Mouse (Mus musculus) left cerebral cortex, postnatal 25 days (tissue): ENCODE data around the gene Tfap2b. TPM values are rescaled to one million over a fixed set of nuclear protein-coding genes. Genes with fewer than 3 reads are reported as not detected.

ENCODE experiments used
- DNase-seq, 2 experiments: peaks; one replicate each; pipeline ENCODE4 v3.0.0; 2022; ENCODE audit warnings: low spot score in 2 of 2, mixed read lengths in 1 of 2
- intact Hi-C: fragments of 180-260 bp; cut with DNase I; formaldehyde crosslinking; loops from one replicate; pipeline ENCODE4 v1.15.1; 2025
- total RNA-seq, 2 experiments: library from RNA; stranded (reverse); gene quantifications; 2 replicates each; pipeline ENCODE4 v1.2.3; 2021

Tfap2b gene
- total RNA-seq, result 1 to 10 TPM in 1 of 2 experiments, under 1 TPM in 1; 0.78 to 1.0 TPM

DNA sequence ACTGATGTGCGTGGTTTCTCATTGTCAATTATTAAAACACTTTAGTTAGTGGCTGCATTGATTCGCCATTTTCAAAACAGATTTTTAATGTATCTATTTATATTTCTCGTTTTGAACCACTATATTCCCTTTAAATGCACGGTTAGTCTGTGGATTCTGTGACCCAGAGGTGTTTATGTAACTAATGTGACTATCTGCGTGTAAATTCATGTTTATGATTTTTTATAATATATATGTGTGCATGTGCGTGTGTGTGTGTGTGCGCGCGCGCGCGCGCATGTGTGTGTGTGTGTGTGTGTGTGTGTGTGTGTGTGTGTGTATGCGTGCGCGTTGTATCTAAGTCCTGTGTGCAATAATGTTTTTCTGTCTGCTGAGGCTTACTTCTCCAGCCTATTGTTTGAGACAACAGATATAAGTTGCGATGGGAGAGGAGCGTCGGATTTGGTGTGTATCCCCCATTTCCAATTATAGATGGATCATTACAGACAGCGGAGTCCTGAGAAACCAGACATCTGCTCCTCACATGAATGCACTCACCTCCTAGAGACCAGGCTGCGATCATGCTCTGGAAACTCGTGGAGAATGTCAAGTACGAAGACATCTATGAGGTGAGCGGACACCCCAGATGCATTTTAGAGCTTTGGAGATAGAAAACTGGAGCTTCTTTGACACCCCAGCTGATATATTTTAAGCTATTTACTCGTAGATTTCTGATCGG lies at the start of gene Tfap2b:
Gene Tfap2b (plus strand): TSS at position 274 of the 718 bp plus-strand sequence.
- intact Hi-C loops, result loop anchor here (5.0 kb wide), 3 partner anchors 101 to 1244 kb away; no protein-coding TSS in a partner anchor
- DNase-seq, result no peak

DNA sequence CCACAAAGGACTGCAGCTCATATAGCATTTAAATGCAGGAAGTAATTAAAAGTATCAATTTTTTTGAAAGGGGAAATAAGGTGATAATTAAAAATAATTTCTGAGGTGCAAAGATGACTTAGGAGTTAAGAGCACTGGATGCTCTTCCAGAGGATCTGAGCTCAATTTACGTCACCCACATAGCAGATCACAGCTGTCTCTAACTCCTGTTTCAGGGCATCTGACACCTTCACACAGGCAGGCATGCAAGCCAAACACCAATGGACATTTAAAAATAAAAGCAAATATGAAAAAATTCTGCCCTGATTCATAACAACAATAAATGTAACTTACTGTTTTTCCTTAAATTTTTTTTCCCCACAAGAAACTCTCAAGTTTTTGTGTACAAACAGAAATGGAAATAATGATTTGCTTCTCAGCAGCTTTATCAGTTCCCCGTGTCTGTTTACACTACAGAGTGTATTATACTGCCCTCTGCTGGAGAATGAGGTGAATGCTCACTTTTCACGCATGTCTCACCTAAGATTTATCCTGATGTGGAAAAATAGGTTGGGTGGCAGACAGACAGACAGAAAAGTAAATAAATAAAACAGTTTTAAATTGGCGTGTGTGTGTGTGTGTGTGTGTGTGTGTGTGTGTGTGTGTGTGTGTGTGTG lies 29.8 kb upstream of the Tfap2b start:
- DNase-seq, result peak; percentile 28 to 45
- intact Hi-C loops, result loop anchor here (2.0 to 10.0 kb wide), 2 partner anchors 194 to 818 kb away; no protein-coding TSS in a partner anchor

DNA sequence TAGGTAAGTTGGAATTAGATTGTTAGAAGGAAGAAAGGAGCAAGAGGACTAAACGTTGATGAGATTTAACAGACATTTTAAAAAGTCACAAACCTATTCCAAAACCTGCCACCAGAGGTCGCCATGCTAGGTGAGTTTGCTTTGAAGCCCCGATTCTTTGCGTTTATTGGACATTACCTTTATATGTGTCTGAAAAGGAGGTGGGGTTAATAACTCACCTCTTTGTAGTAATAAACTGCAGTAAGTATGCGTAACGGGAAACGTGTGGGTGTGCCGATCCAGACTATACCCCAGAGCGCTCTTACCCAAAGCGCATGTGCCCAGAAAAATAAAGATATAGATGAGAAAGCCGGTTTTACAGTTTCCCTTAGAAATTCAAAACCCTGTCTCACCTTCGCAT lies 3.1 kb upstream of the Tfap2b start:
- intact Hi-C loops, result loop anchor here (1.0 to 5.0 kb wide), 5 partner anchors 98 to 1308 kb away; no protein-coding TSS in a partner anchor
- DNase-seq, result peak; percentile 35 to 51

DNA sequence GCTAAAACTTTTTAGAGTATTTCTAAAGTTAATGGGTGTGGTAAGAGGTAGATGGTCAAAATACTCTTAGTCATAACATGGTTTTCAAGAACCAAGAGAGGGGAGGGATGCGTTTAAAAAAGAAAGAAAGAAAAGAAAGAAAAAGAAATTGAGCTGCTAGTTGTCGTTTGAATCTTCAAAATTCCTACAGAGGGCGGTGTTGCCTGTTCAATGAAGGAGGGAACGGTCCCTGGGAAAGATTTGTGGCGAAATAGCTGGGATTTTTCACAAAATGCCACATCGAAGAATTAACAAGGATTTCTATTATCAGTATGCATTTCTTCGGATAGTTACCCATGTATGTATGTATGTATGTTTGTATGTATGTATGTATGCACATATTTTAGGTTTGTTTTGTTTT lies 2.5 kb upstream of the Tfap2b start:
- intact Hi-C loops, result loop anchor here (1.0 to 5.0 kb wide), 4 partner anchors 99 to 1246 kb away; no protein-coding TSS in a partner anchor
- DNase-seq, result no peak

DNA sequence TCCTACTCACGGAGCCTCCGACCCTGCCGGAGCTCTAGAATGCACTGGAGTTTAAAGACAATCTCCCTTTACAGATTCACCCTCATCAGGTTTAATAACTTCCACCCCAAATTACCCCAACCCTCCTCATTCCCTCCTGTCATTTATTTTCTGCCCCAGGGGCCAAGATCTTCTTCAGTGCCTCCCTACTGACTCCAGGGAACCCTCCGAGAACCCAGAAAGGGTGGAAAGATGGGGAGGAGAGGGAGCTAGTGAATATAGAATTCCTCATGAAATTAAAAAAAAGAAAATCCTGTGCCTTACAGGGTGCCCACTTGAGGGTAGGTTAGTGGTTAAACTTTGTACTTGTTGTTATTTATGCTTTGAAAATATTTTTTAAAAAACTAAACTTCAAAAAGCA lies 1.1 kb upstream of the Tfap2b start:
- intact Hi-C loops, result loop anchor here (5.0 kb wide), 3 partner anchors 100 to 1245 kb away; no protein-coding TSS in a partner anchor

DNA sequence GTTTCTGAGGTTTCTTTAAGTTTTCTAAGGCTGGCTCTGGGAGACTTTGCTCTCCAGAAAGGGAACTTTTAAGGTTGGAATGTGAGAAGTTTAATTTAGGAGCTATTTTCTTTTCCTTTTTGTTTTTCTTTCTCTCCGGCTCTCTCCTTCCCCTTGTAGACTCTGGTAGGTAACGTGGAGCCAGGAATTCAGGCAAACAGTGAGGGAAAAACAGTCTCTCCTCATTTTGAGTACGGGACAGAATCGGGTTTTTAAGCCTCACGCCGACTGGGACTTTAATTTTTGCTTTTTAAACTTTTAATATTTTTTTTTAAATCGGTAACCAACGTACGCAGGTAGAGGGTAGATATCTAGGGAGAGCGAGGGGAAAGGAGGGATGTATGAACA lies 638 bp downstream of the Tfap2b start:
- no peak for DNase-seq

More for the DNA sequence above, 1.1 kb upstream of the Tfap2b start:
- no peak for DNase-seq

DNA sequence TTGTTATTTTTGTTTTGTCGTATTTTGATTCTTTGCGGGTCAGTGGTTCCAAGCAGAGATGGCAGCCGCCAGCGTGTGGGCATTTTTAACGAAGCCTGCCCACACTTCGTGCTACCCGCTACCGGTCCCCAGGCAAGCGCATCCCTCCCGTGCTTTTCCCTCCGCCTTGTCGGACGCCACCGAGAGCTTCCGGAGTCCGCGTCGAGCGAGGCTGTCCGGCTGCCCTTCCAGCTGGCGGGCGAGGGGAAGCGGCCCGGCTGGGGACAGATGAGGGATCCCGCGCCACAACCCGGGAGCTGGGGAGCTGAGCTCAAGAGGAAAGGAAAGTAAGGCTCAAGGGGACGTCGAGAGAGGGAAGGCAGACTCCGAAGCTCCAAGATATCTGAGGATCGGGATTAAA lies 1.1 kb downstream of the Tfap2b start:
- intact Hi-C loops, result loop anchor here (5.0 kb wide), 3 partner anchors 102 to 1243 kb away; no protein-coding TSS in a partner anchor
- DNase-seq, result no peak

More for the DNA sequence above, 638 bp downstream of the Tfap2b start:
- intact Hi-C loops, result loop anchor here (5.0 kb wide), 3 partner anchors 102 to 1243 kb away; no protein-coding TSS in a partner anchor

DNA sequence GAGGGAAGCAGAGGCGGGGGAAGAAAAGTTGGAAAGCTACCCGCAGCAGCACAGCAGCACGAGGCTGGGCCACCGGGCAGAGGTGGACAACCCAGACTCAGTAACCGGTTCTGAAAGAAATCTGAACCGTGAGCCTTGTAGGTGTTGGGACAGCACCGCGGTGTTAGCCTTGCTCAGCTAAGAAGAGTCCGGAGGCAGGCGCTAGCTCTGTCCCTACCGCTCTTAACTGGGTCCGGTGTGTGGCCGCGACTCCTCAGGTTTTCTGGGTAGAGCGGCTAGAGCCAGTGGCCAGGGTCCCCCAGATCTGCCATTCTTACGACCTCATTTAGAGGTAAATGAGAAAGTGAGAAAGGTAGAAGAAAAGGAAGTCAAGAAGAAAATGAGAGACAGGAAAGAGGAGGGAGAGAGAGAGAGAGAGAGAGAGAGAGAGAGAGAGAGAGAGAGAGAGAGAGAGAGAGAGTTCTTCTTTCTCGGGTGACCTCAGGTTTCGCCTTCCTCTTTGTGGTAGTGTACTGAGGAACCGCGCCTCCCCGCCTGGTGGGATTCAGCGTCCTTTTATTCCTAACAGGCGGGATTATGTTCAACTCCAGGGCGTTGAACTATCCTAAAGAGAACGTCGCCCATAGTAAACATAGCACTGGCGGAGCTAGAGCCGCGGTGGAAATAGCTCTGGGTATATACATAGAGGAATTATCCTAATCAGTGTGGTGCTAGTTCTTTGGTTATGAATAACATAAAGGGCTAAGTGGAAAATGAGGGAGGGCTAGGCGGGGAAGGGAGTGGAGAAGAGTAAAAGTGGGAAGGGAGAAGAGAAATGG lies 1.7 kb downstream of the Tfap2b start:
- intact Hi-C loops, result no loop called here
- no peak for DNase-seq

DNA sequence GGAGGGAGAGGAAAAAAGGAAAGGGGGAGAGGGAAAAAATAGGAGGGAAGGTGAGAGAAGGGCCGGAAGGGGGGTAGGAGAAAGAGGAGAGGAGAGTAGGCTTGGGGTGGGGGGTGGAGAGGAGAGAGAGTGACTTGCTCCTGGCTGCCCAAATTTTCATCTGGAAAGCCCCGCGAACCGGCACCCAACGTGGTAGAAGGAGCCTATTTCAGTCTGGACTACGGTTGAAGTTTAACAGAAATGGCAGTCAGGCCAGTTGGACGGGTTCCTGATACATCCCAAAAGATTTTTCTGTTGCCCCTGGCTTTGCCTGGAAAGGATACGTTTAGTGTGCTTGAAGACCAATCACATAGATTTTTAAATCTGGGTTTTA lies 2.3 kb downstream of the Tfap2b start:
- no peak for DNase-seq
- intact Hi-C loops, result no loop called here

DNA sequence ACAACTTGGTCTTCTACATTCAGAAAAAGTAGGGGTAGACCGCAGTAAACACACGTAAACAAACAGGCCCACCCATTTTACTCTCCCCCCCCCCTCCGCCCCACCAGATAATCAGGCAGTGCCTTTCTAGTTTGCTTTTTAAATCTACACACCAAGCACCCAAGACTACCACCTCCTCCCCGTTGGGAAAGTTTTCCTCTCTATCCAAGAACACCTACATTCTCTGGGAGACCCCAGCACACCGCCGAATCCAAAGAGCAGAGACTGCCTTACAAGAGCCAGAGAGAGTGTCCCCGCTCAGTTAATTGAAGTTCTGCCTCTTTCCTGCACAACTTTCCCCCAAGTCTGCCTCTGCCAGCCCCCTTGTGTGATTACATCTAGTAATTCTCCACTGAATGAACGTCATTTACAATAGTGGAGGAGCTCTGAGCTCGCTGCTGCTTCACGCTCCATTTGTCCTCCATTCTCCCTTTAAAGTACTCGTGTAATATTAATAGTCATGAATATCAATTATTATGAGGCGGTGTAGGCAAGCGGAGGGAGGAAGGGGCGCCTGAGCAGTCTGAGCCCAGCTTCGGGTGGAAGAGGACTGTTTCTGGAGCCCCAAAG lies 2.9 kb downstream of the Tfap2b start:
- DNase-seq, result no peak
- intact Hi-C loops, result no loop called here

DNA sequence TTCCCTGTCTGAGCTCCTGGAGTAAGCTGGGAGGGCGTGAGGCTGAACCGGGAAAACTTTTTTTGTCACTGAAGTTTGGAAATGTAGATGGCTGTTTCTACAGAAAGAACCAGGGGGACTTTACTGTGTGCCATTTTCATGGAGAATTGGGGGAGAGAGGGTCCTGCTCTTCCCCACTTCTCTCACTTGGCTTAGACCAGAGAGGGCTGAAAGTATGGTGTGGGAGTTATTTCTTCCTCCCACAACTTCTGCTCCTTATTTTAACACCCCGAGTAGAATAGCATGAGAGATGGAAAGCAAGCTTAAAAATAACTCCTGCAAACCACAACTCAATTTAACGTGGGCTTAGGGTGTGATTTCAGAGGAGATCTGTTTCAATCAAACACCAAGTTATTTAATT lies 4.0 kb downstream of the Tfap2b start:
- no peak for DNase-seq
- intact Hi-C loops, result no loop called here

DNA sequence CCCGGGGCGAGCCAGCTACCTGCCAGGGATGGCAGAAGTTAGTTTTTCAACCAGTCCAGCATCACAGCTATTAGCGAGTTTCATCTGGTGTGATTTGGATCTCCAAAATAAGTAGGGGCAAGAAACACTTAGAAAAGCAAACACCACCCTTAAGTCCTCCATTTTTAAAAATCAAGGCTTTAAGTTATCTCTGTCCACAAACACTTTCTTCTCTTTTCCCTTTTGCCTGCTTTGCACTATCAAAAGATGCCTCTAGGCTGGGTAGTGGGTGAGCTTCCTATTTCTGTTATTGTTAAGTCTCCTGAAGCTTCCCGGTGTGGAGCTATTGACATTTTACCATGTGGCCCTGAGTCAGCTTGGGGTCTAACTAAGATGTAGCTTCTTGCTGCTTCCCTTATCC lies 4.5 kb downstream of the Tfap2b start:
- no peak for DNase-seq
- intact Hi-C loops, result no loop called here

DNA sequence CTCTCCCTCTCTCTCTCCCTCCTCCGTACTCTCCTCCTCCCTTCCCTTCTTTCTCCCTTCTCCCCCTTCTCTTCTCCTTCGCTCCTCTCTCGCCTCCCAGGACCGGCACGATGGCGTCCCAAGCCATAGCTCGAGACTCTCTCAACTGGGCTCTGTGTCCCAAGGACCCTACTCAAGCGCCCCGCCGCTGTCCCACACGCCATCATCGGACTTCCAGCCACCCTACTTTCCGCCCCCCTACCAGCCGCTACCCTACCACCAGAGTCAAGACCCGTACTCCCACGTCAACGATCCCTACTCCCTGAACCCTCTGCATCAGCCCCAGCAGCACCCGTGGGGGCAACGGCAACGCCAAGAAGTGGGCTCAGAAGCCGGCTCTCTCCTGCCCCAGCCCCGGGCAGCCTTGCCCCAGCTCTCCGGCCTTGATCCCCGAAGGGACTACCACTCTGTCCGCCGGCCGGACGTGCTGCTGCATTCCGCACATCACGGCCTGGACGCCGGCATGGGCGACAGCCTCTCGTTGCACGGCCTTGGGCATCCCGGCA lies 5.2 kb downstream of the Tfap2b start:
- no peak for DNase-seq
- intact Hi-C loops, result no loop called here

DNA sequence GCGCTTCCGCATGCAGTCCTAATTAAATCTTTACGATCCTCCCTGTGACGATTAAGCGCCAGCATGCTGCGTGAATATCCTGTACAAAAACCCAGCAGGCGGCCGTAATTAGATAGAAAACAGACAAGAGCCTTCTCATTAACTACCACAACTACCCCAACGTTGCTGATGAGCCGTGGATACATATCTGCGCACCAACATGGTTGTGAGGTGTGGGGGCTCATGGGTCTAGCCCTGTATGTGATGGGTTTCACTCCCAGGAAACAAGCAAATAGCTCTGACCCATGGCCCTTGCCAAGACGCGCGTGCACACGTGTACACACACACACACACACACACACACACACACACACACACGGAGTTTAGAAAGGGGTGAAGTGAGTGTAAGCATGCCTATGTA lies 8.7 kb downstream of the Tfap2b start:
- intact Hi-C loops, result no loop called here
- DNase-seq, result no peak

DNA sequence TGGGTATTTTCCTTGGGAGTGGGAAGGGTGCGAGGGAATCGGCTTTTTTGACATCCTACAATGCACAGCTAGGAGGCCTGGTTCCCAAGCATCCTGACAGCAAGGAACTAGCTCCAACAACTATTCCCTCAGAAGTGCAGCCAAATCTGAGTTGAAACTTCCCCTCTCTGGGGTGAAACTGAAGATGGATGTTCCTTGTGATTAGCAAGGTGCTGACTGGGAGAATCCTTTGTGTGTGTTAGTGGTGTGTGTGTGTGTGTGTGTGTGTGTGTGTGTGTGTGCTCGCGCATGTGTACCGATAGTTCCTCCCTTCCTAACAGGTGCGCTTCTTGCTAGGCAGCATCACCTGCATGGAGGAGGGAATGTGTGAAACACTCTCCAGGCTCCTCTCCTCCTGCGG lies 9.5 kb downstream of the Tfap2b start:
- no peak for DNase-seq
- intact Hi-C loops, result no loop called here

DNA sequence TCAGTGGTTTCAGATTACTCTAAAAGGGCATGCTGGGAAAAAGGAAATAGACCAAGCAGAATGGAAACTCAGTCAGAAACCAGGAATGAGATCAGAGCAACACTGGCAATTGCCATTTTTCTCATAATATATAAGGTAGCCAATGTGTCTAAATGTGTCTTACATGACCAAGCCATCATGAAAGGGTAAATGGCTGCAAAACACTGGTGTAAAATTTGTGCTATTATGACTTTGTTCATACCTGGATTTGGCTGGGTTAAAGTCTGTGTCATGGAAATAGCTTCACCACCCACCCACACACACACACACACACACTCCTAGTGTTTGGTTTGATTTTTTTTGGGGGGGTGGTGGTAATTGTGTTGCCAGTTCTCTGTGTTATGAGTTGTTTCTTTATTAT lies 10.7 kb downstream of the Tfap2b start:
- intact Hi-C loops, result no loop called here
- DNase-seq, result no peak

DNA sequence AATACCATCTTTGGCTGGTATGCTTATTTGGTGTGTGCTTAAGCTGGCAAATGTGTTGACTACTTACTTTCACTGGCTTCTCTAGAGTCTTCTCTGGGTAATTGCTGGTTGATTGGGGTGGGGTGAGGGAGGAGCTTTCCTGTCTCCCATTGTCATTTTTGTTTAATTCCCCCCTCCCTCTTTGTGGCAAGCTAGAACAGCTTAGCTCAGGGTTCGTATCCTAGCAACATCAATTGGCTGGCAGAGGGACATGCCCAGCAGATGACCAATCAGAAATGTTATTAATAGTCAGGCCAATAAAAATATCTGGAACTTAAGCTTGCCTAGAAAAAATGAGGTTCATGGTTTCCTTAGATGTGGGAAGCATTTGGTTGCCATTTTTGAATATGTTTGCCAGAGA lies 11.8 kb downstream of the Tfap2b start:
- intact Hi-C loops, result no loop called here
- DNase-seq, result no peak

DNA sequence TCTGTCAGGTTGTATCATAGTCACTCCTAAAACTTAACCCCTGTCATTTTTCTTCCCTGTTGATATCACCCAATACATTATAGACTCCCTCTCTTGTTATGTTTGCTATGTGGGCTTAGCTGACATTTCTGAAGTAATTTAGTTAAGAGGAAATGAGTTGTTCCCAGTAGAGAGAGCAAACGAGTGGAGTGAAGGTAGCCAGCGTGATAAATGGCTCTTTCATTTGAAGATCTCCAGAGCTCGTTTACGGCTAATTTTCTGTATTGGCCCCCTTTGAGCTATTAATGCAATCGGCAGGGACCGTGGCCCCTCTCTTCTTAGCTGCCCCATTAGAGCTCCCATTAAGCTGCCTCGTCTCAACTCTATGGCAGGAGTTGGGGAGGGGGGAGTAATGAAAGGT lies 12.9 kb downstream of the Tfap2b start:
- intact Hi-C loops, result no loop called here
- DNase-seq, result no peak

DNA sequence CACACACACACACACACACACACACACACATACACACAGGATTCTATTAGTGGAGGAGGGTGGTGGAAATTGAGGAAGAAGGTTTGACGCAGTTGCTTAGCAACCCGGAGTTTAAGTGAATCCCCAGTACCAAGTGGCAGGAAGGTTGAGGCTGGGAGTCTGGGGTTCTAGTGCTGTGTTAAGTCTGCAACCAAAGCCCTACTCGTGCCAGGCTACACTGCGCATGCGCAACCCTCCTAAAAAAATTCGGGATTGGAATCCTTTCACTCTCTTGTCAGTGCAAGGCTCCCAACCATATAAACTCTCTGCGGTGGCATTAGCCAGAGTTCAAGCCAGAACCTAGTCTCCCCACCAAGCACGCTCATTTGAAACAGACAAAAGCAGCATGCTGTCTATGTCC lies 18.0 kb downstream of the Tfap2b start:
- intact Hi-C loops, result no loop called here
- DNase-seq, result no peak
